Mouse (Mus musculus): Measurements from ENCODE around the gene Col13a1.

The Col13a1 gene

GRCm38 (mm10) chr10:61967207-61967606 is 11.7 kb downstream of the Col13a1 start:
- DNase-seq: peak; percentile 21

- DNase-seq: no peak
These were observed 13.5 kb downstream of the Col13a1 start for GRCm38 (mm10) chr10:61965386-61965841.

- DNase-seq: no peak
These were observed 22.2 kb downstream of the Col13a1 start for GRCm38 (mm10) chr10:61956718-61957117.

GRCm38 (mm10) chr10:61953916-61954315 is 25.0 kb downstream of the Col13a1 start:
- DNase-seq: no peak

- no peak for DNase-seq
These were observed 29.4 kb downstream of the Col13a1 start for GRCm38 (mm10) chr10:61949542-61949941.

- DNase-seq: no peak
These were observed 34.5 kb downstream of the Col13a1 start for GRCm38 (mm10) chr10:61944386-61944785.

- DNase-seq: no peak
These were observed 35.4 kb downstream of the Col13a1 start for GRCm38 (mm10) chr10:61943480-61943879.

GRCm38 (mm10) chr10:61942719-61943118 is 36.2 kb downstream of the Col13a1 start:
- DNase-seq: no peak

- DNase-seq: no peak
These were observed 42.4 kb downstream of the Col13a1 start for GRCm38 (mm10) chr10:61936211-61937121.

GRCm38 (mm10) chr10:61931678-61932077 is 47.2 kb downstream of the Col13a1 start:
- no peak for DNase-seq

GRCm38 (mm10) chr10:61929901-61930300 is 49.0 kb downstream of the Col13a1 start:
- no peak for DNase-seq

- peak; percentile 30 for DNase-seq
These were observed 49.9 kb downstream of the Col13a1 start for GRCm38 (mm10) chr10:61928725-61929651.

GRCm38 (mm10) chr10:61925691-61926090 is 53.2 kb downstream of the Col13a1 start:
- DNase-seq: no peak

- no peak for DNase-seq
These were observed 58.1 kb downstream of the Col13a1 start for GRCm38 (mm10) chr10:61920655-61921365.

- no peak for DNase-seq
These were observed 58.8 kb downstream of the Col13a1 start for GRCm38 (mm10) chr10:61919924-61920654.

- DNase-seq: no peak
These were observed 59.4 kb downstream of the Col13a1 start for GRCm38 (mm10) chr10:61919496-61919895.

GRCm38 (mm10) chr10:61917066-61917465 is 61.8 kb downstream of the Col13a1 start:
- DNase-seq: no peak

GRCm38 (mm10) chr10:61911770-61912169 is 67.1 kb downstream of the Col13a1 start:
- DNase-seq: no peak

- no peak for DNase-seq
These were observed 69.9 kb downstream of the Col13a1 start for GRCm38 (mm10) chr10:61909004-61909403.

GRCm38 (mm10) chr10:61906226-61906625 is 72.7 kb downstream of the Col13a1 start:
- DNase-seq: peak; percentile 65

GRCm38 (mm10) chr10:61905308-61905707 is 73.6 kb downstream of the Col13a1 start:
- DNase-seq: no peak

- no peak for DNase-seq
These were observed 80.8 kb downstream of the Col13a1 start for GRCm38 (mm10) chr10:61898116-61898515.

Measured in thymus, postnatal 4 days (tissue).